Mouse (Mus musculus) layer of hippocampus, adult 9-10 months (tissue): ENCODE data around the gene Efnb1.
"Not testable (repeated sequence)": the region's sequence is repeated elsewhere in the genome, so short reads cannot be mapped to it uniquely, and the experiment has no call there.

Source experiments
- DNase-seq: peaks from one replicate; pipeline ENCODE4 v3.0.0; 2022; ENCODE audit warnings: low spot score

The Efnb1 gene

DNA sequence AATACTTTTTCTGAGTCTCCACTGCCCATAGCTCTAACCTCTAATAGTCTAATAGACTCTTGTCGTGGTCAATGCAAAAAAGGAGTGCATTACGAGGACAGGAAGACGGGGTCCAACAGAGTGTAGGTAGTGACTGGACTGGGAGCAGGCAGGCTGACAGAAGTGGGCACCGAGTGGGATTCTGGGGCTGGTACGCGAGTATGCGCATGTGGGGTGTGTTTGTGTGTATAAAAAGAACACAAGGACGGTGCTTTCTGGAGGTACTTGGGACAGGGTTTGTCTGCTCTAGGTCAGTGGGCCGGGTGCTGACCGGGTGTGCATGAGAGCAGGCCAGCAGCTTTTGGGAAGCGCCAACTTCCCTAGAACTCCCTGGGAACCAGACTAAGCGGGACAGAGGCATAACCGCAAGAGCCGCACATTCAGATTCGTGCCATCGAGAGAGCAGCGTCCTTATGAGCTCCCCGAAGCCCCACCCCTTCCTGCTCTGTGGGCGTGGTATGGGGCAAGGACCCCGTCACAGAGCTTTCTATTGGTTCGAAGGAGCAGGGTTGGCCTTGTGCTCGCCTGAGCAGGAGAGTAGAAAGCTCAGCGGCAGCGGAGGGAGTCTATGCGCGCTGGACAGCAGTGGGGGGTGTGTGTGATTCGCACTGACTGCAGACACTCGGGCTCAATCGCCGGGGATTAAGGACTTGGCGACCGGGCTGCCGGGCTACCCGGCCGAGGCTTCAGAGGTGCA lies at the start of gene Efnb1:
Gene Efnb1 (plus strand): TSS at position 608 of the 736 bp plus-strand sequence.
- peak; percentile 51 for DNase-seq

DNA sequence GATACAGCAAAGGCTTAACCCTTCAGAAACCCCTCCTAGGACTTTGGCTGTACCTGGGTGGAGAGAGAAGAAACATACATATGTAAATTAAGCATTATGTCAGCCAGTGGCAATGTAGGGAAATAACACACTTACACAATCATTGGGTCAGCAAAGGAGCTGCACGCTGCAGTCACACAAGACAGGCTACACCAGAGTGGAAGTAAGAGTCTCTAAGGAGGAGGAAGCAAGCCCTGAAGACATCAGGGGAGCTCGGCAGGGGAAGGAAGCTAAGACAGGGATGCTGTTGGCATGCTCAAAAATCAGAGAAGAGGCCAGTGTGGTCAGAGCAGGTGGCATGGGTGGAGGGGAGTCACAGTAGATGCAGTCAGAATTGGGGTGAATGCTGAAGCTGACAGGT lies 43.2 kb upstream of the Efnb1 start:
- DNase-seq, result no peak

DNA sequence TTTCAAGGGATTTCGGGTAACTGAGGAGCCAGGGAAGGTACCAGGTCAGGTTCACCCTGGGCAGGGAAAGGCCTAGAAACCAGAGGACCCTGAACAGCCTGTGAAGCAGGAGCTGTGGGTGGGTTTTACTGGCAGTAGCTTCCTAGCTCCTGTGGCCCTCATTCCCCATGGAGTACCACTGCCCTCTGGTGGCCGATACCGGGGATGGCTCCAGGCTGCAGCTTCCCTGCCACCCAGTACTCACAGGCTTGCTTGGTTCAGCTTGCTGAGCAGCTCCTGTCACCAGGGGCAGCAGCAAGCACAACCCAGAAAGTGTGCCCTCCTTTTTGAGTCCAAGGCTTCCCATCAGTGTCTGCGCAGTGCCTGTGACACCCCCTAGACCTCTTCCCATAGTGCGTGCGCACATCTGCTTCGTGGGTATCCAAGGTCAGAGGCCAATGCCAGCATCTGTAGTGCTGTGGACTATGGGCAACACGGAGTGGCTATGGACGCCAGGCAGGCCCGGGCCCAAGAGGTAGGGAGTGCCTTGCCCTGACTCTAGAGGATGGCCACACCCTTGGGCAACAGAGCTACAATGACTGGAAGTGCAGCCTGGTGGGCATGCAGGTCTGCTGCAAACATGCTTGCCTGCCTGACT lies 24.7 kb upstream of the Efnb1 start:
- DNase-seq, result not testable (repeated sequence)

- no peak for DNase-seq
Measured at GRCm38 (mm10) chrX:99119510-99119909, 16.4 kb upstream of the Efnb1 start.

DNA sequence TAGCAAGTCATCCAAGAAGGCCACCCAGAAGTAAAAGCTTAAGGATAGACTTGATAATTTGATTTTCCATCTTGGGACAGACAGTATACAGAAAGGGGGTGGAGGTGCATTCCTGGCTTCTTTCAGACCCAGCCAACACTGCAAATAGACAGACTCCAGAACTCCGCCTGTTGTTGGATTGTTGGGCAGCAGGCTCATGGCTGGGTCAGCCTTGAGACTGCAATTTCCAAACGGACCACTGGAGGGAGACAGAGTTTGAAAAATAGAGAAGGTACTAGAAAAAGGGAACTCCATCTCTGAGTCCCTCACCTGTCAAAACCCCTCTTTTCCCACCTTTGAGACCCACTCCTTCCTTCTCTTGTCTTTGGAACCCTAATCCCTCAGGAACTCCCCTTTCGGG lies 5.9 kb upstream of the Efnb1 start:
- peak; percentile 61 for DNase-seq

GRCm38 (mm10) chrX:99132573-99132972 lies 3.4 kb upstream of the Efnb1 start:
- DNase-seq, result no peak

- DNase-seq, result peak; percentile 72
Measured at GRCm38 (mm10) chrX:99134891-99135290, 1.0 kb upstream of the Efnb1 start.

- DNase-seq, result no peak
Measured at GRCm38 (mm10) chrX:99136431-99136966, 569 bp downstream of the Efnb1 start.

DNA sequence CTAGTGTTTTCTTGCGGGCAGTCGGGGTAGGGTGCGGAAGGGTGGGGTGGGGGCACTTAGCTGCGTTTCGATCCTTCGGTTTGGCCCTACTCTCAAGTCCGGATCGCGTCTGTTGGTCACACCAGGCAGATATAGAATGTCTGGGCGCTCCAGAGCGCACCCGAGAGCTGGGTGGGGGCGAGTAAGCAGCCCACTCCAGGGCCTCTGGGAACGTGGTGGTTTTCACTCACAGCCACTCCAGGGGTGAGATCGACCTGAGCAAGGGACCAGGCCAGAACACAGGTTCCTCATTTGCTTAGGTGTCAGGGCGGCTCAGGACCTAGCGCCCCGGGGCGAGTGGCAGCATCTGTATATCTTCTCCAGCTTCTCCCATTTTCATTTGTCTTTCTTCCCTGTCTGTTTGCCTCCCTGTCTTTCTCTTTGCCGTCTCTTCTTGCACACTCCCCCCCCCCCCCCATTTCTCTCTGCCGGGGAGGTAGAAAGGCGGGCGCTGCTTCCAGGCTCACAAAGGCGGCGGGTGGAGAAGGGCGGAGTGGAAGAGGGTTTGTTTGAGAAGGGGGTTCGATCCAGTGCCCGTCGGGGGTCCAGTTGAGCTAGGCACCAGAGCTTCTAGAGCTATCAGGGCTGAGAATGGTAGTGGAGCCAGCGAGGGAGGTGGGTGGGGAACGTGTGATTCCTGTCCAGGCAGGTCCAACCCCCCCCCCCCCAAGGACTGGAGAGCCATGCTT lies 1.4 kb downstream of the Efnb1 start:
- DNase-seq, result no peak

- no peak for DNase-seq
Measured at GRCm38 (mm10) chrX:99137928-99138740, 2.2 kb downstream of the Efnb1 start.

DNA sequence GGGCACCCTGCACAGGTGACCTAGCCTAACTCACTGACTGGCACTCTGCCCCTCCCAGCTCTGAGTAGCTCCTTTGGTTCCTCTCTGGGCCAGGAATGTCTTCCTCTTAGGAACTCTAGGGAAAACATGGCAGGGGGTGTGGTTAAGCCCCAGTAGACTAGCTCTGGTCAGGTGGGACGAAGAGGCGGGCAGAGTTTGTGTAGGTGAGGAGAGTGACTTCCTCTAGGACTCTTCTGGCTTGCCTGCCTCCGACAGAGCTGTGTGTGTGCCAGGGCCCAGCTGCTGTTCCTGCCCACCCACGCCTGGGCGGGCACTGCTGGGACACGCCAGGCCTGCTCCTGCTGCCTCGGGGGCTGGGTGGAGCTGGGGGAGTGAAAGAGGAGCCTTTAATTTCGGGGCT lies 5.1 kb downstream of the Efnb1 start:
- no peak for DNase-seq

GRCm38 (mm10) chrX:99141900-99142299 lies 6.0 kb downstream of the Efnb1 start:
- DNase-seq, result no peak

- no peak for DNase-seq
Measured at GRCm38 (mm10) chrX:99145561-99145960, 9.6 kb downstream of the Efnb1 start.

DNA sequence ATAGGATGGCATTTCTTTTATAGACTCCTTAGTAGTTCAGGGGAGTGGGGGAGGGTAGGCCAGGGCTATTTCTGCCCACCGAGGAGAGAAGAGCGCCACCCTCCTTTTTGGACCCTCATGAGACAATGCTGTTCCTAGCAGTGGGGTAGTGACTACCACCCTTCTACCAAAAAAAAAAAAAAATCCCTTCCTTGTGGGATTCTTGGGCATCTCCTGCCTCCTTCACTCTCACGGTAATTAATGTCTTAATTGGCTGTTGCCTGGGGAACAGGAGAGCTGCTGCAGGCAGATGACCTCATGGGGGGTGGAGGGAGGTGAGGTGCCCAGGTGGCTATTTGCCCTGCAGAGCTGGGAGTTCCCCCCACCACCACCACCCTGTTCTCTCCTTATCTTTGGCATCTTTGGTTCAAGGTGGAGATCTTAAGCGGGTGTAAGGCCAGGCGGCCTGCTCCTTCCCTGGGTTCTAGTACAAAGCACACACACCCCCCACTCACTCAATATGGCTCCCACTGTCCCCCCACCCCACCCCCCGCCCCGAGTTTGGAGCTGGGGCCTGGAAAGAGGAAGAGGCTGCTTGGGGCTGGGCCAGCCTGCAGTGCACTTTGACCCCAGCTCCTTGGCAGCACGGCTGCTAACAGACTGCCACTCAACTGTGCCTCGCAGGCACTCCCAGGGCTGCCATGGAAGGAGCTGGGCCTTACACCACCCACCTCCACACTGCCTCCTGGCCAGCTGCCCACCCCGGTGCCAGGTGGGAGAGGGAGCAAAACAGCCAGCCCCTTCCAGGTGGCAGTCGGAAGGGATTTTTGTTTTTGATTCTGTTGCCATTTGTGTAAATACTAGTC lies 12.4 kb downstream of the Efnb1 start:
- no peak for DNase-seq

DNA sequence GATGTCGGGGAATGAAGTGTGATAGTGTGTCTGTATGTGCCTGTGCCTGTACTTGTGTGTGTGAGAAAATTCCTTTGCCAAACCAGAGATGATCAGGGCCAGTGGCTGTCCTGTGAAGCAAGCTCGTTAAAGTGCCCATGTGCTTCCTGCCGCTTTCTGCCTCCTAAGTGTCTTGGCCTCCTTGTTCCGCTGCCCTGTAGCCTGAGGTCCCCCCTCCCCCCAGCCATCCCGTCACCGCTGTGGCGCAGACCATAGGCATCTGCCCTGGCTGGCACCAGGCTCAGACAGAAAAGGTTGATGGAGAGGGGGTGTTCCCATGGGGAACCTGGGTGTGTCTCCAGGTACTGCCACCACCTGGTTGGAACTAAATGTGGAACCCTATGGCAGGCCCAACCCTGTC lies 13.1 kb downstream of the Efnb1 start:
- no peak for DNase-seq

DNA sequence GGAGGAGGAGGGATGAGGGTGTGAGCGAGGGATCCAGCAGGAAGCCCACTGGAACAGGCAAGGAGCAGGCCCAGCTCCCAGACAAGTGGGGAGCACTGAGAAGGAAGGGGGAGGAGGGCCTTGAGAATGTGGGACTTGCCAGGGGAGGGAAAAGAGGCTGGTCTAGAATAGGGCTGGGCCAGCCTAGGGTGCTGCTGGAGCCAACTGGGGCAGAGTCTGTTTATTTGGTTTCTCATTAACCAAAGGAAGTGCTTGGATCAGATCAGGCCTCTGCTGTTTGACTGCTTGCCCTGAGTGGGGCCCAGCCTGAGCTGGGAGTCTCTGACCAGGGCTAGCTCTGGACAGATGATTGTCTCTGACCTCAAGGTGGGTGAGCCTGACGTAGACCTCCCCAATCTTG lies 14.0 kb downstream of the Efnb1 start:
- no peak for DNase-seq

- DNase-seq, result no peak
Measured at GRCm38 (mm10) chrX:99150712-99151111, 14.8 kb downstream of the Efnb1 start.

GRCm38 (mm10) chrX:99151434-99151833 lies 15.5 kb downstream of the Efnb1 start:
- no peak for DNase-seq

- DNase-seq, result no peak
Measured at GRCm38 (mm10) chrX:99152141-99152540, 16.2 kb downstream of the Efnb1 start.

DNA sequence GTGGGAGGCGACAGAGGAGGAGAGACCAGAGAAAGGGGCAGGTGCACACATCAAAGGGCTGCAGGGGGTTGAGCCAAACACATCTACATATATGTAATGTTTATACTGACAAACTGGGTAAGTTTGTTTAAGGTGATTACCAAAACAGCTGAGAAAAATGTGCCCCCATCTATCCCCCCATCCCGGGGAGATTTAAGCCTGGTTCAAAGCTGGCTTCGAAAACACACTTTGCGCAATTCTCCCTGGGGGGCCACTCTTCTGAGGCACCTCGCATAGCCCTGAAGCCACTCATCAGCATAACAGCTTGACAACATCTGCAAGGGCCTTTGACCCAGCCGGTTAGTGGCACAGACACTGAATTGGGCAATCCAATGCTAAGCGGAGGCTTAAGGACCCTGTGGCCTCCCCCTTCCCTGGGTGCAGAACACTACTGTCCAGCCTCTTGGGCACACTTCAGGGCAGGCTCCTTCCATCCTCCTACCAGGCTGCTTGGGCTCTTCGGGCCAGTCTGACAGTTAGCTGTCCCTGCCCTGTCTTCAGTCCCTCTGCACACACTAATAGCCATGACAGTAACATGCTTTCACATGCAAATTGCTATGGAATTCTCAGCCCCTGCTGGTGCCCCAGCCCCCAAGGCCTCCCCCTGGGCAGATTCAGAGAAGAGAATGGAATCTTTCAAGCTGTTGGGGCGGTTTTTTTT lies 16.8 kb downstream of the Efnb1 start:
- DNase-seq, result no peak
